Mouse (Mus musculus) stomach, postnatal 0 days (tissue): ENCODE data around the gene Slain2.

ENCODE experiments used
- CTCF ChIP-seq: IDR thresholded peaks from 2 replicates; pipeline ENCODE4 v1.5.1; 2016; ENCODE audit warnings: antibody characterized with exemption, low read depth, mild to moderate bottlenecking, moderate library complexity
- EP300 ChIP-seq: optimal IDR thresholded peaks from 2 replicates; pipeline ENCODE3; 2016; ENCODE audit warnings: antibody characterized with exemption

DNA sequence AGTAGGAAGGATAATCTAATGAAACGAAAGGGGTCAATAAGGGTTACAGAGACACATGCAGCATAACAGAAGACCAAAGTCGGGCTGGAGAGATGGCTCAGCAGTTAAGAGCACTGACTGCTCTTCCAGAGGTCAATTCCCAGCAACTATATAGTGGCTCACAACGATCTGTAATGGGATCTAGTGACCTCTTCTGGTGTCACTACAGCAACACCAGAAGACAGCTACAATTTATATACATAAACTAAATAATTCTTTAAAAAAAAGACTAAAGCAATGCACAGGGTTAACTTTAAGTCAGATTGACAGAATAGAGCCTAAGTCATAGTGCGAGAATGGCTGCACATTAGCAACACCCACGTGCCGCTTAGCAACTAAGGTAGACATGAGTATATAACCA is 46.0 kb downstream of the Slain2 start:
- TF ChIP-seq CTCF (peak; percentile 37), EP300 (no peak)
